Mouse (Mus musculus): ENCODE data around the gene Srms. TPM values are rescaled to one million over a fixed set of nuclear protein-coding genes. Genes with fewer than 3 reads are reported as not detected.

Srms gene
- polyA plus RNA-seq, 2 experiments from 2014 or later: 0.18 to 0.38 TPM

DNA sequence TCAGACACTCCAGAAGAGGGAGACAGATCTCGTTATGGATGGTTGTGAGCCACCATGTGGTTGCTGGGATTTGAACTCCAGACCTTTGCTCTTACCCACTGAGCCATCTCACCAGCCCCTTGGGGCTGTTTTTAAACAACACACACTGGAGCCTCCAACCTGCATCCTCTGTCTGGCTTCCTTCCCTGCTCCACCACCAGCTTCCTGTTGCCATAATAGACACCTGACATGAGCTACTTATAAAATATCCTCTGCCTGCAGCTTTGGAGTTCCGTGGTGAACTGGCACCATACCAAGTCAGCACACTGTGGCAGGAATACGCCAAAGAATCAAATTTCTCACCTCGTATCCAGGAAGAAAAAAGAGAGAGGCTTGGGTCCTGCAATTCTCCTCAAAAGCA, 52.2 kb downstream of the Srms start:
- no peak for ATAC-seq

DNA sequence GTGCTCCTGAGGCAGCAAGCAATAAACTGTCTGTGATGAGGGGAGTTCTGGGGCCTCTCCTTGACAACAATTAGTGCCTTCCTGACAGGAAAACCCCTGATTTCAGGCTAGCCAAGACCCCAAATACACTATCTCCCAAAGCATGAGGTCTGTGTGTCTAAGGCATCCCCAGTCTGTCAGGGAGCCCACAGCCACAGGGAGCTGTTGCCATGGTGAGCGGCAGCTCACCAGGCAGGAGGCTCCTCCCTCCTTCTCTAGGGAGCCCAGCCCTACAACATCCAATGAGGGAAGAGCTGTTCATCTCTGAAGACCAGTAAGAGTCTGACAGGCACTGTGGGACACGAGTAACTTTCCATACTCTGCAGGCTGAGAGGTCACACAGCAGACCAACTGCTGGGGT, 53.2 kb downstream of the Srms start:
- ATAC-seq: no peak

DNA sequence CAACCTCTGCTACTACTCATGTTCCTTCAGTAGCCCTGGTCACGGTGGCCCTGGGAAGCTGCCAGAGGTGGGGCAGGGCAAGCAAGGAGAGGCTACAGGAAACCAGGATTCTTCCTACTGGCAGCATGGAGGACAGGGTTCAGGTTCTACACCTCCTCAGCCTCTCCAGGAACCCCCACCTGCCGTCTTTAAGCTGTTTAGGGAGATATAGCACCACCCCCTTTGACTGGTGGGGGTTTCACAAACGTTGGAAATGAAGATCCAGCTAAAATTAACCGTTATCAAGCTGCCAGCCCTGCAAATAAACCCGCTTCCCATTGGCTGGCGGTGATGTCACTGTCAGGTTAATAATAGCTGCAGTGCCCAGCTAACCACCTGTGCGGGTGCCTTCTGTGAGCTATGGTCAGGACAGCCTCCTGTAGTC, 53.9 kb downstream of the Srms start:
- no peak for ATAC-seq

DNA sequence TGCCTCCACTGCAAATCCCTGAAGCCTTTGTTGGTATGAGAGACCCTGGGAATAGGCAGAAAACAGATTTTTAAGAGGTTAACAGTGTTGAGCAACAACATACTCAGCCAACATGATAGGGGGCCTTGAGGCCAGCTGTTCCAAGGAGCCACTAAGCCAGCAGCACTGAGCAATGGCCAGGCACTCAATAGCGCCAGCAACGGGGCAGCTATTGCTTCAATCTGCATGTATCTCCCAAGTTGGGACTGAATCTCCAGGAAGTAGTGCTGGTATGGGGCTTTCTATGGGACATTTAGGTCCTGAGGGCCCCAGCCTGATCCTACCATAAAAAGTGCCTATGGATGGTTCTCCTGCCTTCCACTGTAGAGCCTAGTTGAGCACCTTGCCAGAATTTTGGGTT, 54.5 kb downstream of the Srms start:
- no peak for ATAC-seq

DNA sequence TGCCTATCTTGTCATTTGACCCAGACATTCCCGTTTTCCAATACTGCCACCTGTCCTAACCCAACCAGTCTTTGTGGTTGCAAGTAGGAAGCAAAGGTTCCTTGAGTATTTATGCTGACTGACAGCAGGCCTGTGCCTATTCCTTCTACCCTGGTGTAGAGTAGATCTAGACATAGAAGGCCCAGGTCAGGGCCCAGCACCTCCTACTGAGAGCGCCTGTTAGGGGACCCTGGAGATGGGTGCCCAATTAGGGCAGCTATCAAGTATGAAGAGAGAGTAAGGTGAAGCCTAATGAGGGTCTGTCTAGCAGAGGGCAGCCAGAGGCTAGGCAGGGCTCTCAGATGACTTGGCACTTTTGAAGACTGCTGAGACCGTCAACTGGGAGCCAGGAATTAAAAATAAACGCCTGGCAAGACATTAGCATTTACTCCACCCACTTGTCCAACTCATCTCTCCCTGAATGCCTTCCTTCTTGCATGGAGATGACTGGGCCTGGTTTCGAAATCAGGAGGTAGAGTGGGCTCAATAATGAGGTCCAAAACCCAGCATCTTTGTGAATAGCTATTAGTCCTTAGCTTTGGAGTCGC, 55.2 kb downstream of the Srms start:
- ATAC-seq: no peak

DNA sequence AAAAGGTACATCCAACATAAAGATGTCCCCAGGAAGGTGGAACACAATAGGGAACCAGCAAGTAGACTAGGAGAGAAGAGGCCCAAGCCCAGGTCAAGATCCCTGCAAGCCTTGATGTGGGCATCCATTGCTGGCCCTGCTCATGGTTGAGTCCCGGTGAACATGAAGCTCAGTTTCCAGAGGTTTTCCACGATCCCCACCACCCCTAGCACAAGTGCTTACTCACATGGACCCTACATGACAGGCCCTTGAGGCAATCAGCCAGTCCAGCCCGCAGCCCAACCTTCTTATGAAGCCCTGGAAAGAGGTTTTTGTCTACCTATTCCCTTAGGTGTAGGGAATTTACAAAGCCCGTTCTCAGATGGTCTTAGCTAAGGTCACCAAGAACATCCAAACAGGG, 55.8 kb downstream of the Srms start:
- no peak for ATAC-seq

DNA sequence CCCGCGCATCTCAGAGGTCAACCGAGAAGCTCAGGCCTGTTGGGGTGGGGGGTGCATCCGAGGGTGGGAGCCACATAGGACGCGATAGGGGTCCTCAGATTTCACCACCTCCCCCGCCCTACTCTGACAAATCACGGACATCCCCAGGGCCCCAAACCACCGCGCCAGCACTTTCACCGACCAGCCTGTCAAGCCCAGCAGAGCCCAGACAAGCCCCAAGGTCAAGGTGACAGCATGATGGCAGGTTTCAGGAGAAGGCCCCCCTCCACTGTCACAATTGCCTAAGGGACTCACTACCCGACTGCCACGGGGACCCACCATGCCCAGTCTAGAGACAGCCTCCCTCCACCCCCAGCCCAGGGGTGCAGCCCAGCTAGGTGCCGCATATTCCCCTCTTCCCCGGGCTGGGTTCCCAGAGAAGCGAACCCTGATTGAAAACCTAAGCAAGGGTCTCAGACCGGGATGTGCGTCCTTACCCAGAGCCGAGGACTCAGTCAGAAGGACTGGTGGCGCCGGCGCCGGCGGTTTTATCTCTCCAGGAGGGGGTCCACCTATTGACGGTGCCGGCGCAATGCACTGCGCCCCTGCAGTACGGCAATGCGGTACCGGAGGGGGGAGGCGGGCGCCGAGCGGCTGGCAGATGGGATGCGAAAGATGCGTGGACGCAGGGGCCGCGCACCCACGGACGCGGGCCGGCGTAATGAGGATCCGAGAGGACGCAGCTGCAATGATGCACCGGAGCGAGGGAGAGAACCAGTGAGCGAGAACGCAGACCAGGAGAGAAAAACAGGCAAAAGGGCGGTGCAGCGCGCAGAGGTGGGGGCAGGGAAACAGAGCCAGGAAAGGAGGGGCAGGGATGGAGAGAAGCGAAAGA, 56.5 kb downstream of the Srms start, which contains the start of gene Eef1a2:
Gene Eef1a2 (minus strand): TSS at position 767 of the 874 bp plus-strand sequence.
- no peak for ATAC-seq

DNA sequence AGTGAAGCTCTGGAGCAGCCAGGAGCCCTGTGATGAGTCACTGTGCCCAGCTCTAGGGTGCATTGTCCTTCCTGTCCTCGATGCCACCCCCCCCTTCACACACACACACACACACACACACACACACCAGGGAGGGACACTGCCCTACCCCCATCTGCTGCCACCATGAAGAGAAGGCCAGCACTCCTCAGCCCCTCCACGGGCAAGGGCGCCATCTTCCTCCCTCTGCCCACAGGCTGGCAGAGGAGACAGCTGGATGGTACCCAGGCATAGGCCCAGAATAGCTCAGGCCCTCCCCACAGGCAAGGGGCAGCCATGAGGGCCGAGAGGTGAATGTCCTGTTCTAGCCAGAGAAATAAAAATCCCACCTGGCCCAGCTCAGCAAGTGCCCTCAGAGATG, 57.2 kb downstream of the Srms start:
- no peak for ATAC-seq

Other genes with a start within 250 kb of the Srms start
- gene Arfgap1, start 246.0 kb downstream of the Srms start, polyA plus RNA-seq (2017; shearing (Covaris generic)): 10 to 100 TPM; 40.5 to 50.4 TPM
- gene Col20a1, start 226.7 kb downstream of the Srms start, polyA plus RNA-seq (2017; shearing (Covaris generic)): under 1 TPM; 0.20 to 0.31 TPM
- gene Chrna4, start 169.6 kb downstream of the Srms start, polyA plus RNA-seq (2017; shearing (Covaris generic)): not detected
- not detected for gene Kcnq2, start 77.9 kb downstream of the Srms start, polyA plus RNA-seq (2017; shearing (Covaris generic))
- gene Eef1a2, start 56.2 kb downstream of the Srms start, polyA plus RNA-seq (2017; shearing (Covaris generic)): not detected
- 100 to 1,000 TPM; 179 to 181 TPM for gene Ppdpf, start 25.9 kb downstream of the Srms start, polyA plus RNA-seq (2017; shearing (Covaris generic))
- not detected for gene Ptk6, start 10.4 kb downstream of the Srms start, polyA plus RNA-seq (2017; shearing (Covaris generic))
- 1 to 10 TPM in 1 of 2 experiments, under 1 TPM in 1; 0.73 to 1.1 TPM for gene Fndc11, start 6.8 kb upstream of the Srms start, polyA plus RNA-seq (2017; shearing (Covaris generic))
- 10 to 100 TPM; 15.5 to 18.4 TPM for gene Helz2, start 28.8 kb upstream of the Srms start, polyA plus RNA-seq (2017; shearing (Covaris generic))
- gene Gmeb2, start 74.8 kb upstream of the Srms start, polyA plus RNA-seq (2017; shearing (Covaris generic)): 10 to 100 TPM in 1 of 2 experiments, 1 to 10 TPM in 1; 8.5 to 11.4 TPM
- gene Stmn3, start 101.3 kb upstream of the Srms start, polyA plus RNA-seq (2017; shearing (Covaris generic)): under 1 TPM in 1 of 2 experiments, not detected in 1; 0.40 TPM
- gene Rtel1, start 106.6 kb upstream of the Srms start, polyA plus RNA-seq (2017; shearing (Covaris generic)): 10 to 100 TPM; 22.9 to 25.4 TPM
- 10 to 100 TPM; 22.2 to 22.8 TPM for gene Zgpat, start 151.7 kb upstream of the Srms start, polyA plus RNA-seq (2017; shearing (Covaris generic))
- gene Arfrp1, start 152.2 kb upstream of the Srms start, polyA plus RNA-seq (2017; shearing (Covaris generic)): 10 to 100 TPM; 52.2 to 60.8 TPM
- 100 to 1,000 TPM; 369 to 440 TPM for gene Lime1, start 166.9 kb upstream of the Srms start, polyA plus RNA-seq (2017; shearing (Covaris generic))
- 1 to 10 TPM; 2.5 to 4.3 TPM for gene Zbtb46, start 246.2 kb upstream of the Srms start, polyA plus RNA-seq (2017; shearing (Covaris generic))